Mouse (Mus musculus): ENCODE data around the gene Zc3h7b. TPM values are rescaled to one million over a fixed set of nuclear protein-coding genes. Genes with fewer than 3 reads are reported as not detected.
A peak's percentile ranks its signal among the peaks of the same experiment; 100 is the strongest.

Zc3h7b gene
- polyA plus RNA-seq, 1 experiment, result 18.8 TPM

DNA sequence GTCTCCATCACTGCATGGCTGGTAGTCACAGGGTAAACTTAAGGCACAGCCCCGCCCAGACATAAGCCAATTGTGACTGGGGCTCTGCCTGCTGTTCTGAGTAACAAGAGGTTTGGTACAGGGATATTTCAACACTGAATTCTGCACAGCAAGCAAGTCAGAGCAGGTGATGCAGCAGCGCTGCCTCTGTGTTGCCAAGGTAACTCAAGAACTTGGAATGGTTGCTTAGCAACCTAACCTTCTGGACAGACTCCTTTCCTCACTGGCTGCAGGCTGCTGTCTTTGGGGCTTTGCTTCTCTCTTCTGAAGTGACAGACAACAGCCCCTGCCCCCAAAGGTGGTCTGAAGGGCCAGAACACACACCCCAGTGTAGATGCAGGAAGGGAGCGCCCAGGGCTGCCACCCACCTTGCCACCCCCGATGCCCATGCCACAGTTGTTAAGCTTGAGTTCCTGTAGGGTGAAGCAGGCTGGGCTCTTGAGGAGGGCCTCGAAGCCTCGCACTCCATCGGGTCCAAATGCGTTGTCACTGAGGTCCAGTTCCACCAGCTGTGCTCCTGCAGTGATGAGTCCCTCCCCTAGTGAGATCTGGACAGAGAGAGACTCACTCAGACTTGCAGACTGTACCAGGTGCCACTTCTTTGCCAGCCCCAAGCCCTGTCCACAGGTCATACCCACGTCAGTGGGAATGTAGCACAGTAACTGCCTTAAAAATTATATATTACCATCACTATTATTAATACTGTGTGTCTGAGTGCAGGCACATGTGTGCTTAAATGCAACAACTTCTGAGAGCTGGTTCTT is 26.3 kb upstream of the Zc3h7b start:
- Histone ChIP-seq H3K27ac (ENCODE audit: insufficient read depth, low read length) (no peak overlapping the region), H3K36me3 (ENCODE audit: control insufficient read depth, insufficient read depth, low read length) (peaks cover 51% of the 10 kb centered on the region), H3K27me3 (ENCODE audit: control insufficient read depth, insufficient read depth, low read length) (no peaks in the 10 kb centered on the region), H3K4me3 (ENCODE audit: extremely low read depth, insufficient read depth, insufficient read length) (no peak overlapping the region), H3K4me1 (ENCODE audit: control insufficient read depth, insufficient read depth, insufficient read length) (no peaks in the 10 kb centered on the region)
- TF ChIP-seq CTCF (IDR thresholded peaks at IDR 0.05; ENCODE audit: extremely low read depth, insufficient read depth, insufficient read length, insufficient replicate concordance) (no peak), POLR2A (IDR thresholded peaks at IDR 0.05; ENCODE audit: low read depth, low read length) (no peak)
- DNase-seq (ENCODE audit: low read depth in 1 of 2, low spot score in 2 of 2), result no peak
- WGBS, result 97% methylated on average over 9 of the region's 9 CpGs

- TF ChIP-seq CTCF (IDR thresholded peaks at IDR 0.05; ENCODE audit: extremely low read depth, insufficient read depth, insufficient read length, insufficient replicate concordance) (no peak), POLR2A (IDR thresholded peaks at IDR 0.05; ENCODE audit: low read depth, low read length) (no peak)
Observed at GRCm38 (mm10) chr15:81719139-81719531, 25.7 kb upstream of the Zc3h7b start.

GRCm38 (mm10) chr15:81722361-81722760 is 22.5 kb upstream of the Zc3h7b start:
- no peak for DNase-seq (ENCODE audit: low read depth in 1 of 2, low spot score in 2 of 2)
- peaks cover 39% of the 10 kb centered on the region for H3K36me3 ChIP-seq (ENCODE audit: control insufficient read depth, insufficient read depth, low read length)
- H3K4me1 ChIP-seq (ENCODE audit: control insufficient read depth, insufficient read depth, insufficient read length), result no peaks in the 10 kb centered on the region
- TF ChIP-seq CTCF (IDR thresholded peaks at IDR 0.05; ENCODE audit: extremely low read depth, insufficient read depth, insufficient read length, insufficient replicate concordance), result no peak
- no peak for TF ChIP-seq POLR2A (IDR thresholded peaks at IDR 0.05; ENCODE audit: low read depth, low read length)
- H3K4me3 ChIP-seq (ENCODE audit: extremely low read depth, insufficient read depth, insufficient read length), result no peak overlapping the region
- no peak overlapping the region for H3K27ac ChIP-seq (ENCODE audit: insufficient read depth, low read length)
- H3K27me3 ChIP-seq (ENCODE audit: control insufficient read depth, insufficient read depth, low read length), result no peaks in the 10 kb centered on the region
- 97% methylated on average over 5 of the region's 5 CpGs for WGBS

More at GRCm38 (mm10) chr15:81719139-81719531, 25.7 kb upstream of the Zc3h7b start:
- H3K27me3 ChIP-seq (ENCODE audit: control insufficient read depth, insufficient read depth, low read length), result no peaks in the 10 kb centered on the region
- 97% methylated on average over 6 of the region's 6 CpGs for WGBS
- H3K27ac ChIP-seq (ENCODE audit: insufficient read depth, low read length), result no peak overlapping the region
- H3K4me1 ChIP-seq (ENCODE audit: control insufficient read depth, insufficient read depth, insufficient read length), result no peaks in the 10 kb centered on the region
- no peak overlapping the region for H3K4me3 ChIP-seq (ENCODE audit: extremely low read depth, insufficient read depth, insufficient read length)
- peaks cover 51% of the 10 kb centered on the region for H3K36me3 ChIP-seq (ENCODE audit: control insufficient read depth, insufficient read depth, low read length)
- DNase-seq (ENCODE audit: low read depth in 1 of 2, low spot score in 2 of 2), result no peak

- 90% methylated on average over 11 of the region's 11 CpGs for WGBS
- no peak overlapping the region for H3K4me3 ChIP-seq (ENCODE audit: extremely low read depth, insufficient read depth, insufficient read length)
- no peaks in the 10 kb centered on the region for H3K27me3 ChIP-seq (ENCODE audit: control insufficient read depth, insufficient read depth, low read length)
- no peak for DNase-seq (ENCODE audit: low read depth in 1 of 2, low spot score in 2 of 2)
- H3K4me1 ChIP-seq (ENCODE audit: control insufficient read depth, insufficient read depth, insufficient read length), result peaks cover 3% of the 10 kb centered on the region; the same call in 1 of the 2 replicates
- TF ChIP-seq CTCF (IDR thresholded peaks at IDR 0.05; ENCODE audit: extremely low read depth, insufficient read depth, insufficient read length, insufficient replicate concordance) (no peak), POLR2A (IDR thresholded peaks at IDR 0.05; ENCODE audit: low read depth, low read length) (no peak)
- H3K27ac ChIP-seq (ENCODE audit: insufficient read depth, low read length), result no peak overlapping the region
- peaks cover 32% of the 10 kb centered on the region for H3K36me3 ChIP-seq (ENCODE audit: control insufficient read depth, insufficient read depth, low read length)
Observed at GRCm38 (mm10) chr15:81723653-81724052, 21.2 kb upstream of the Zc3h7b start.

DNA sequence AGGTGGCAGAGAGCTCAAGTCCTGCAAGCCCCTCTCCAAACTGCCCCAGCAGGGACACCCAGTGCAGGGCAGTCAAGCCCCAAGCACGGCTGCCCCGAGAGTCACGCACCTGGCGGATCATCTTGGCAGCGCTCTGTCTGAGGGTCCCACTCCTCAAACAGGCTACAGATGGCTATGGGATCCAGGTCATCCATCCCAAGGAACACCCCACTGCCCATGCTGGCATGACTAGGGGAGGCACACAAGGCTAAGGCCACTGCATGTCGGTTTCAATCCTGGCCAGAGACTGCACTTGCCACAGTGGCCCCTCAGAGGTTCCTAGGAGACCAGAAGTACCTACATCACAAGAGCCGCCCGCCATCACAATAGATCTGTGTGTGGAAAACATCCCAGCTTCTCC is 18.9 kb upstream of the Zc3h7b start:
- no peak overlapping the region for H3K27ac ChIP-seq (ENCODE audit: insufficient read depth, low read length)
- no peak for DNase-seq (ENCODE audit: low read depth in 1 of 2, low spot score in 2 of 2)
- WGBS, result over 99% methylated on average over 8 of the region's 8 CpGs
- H3K27me3 ChIP-seq (ENCODE audit: control insufficient read depth, insufficient read depth, low read length), result no peaks in the 10 kb centered on the region
- H3K4me1 ChIP-seq (ENCODE audit: control insufficient read depth, insufficient read depth, insufficient read length), result peaks cover 6% of the 10 kb centered on the region; the same call in 1 of the 2 replicates
- no peak for TF ChIP-seq POLR2A (IDR thresholded peaks at IDR 0.05; ENCODE audit: low read depth, low read length)
- TF ChIP-seq CTCF (IDR thresholded peaks at IDR 0.05; ENCODE audit: extremely low read depth, insufficient read depth, insufficient read length, insufficient replicate concordance), result no peak
- H3K36me3 ChIP-seq (ENCODE audit: control insufficient read depth, insufficient read depth, low read length), result peaks cover 16% of the 10 kb centered on the region
- no peak overlapping the region for H3K4me3 ChIP-seq (ENCODE audit: extremely low read depth, insufficient read depth, insufficient read length)

DNA sequence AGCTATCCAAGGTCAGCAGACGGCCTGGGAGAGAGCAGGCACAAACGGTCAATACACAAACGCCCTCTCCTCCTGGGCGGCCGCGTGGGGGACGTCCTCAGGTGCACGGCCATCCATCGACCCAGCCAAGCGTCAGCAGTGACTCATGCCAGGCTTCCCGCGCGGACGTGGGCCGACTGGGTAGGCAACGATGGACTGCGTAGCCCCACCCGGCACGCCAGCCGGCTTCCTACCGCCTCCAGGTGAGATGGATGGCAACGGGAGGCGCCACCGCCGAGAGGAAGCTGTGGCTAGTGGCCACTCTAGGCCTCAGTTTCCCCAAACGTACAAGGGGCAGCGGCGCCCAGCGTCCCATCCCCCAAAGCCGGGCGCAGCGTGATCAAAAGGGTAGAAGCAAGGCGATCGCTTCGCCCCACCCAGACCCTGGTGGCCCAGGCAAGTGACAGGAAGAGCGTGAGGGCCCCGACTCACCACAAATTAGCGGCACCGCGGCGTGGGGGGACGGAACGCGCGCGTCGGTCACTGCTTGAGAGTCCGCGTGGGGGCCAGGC is 15.5 kb upstream of the Zc3h7b start:
- H3K36me3 ChIP-seq (ENCODE audit: control insufficient read depth, insufficient read depth, low read length), result peaks cover 1% of the 10 kb centered on the region; the same call in 1 of the 2 replicates
- peak overlapping the region; percentile 68 for H3K27ac ChIP-seq (ENCODE audit: insufficient read depth, low read length)
- H3K4me1 ChIP-seq (ENCODE audit: control insufficient read depth, insufficient read depth, insufficient read length), result peaks cover 6% of the 10 kb centered on the region; the same call in 1 of the 2 replicates
- H3K4me3 ChIP-seq (ENCODE audit: extremely low read depth, insufficient read depth, insufficient read length), result peak overlapping the region; percentile 86
- DNase-seq (ENCODE audit: low read depth in 1 of 2, low spot score in 2 of 2), result peak in 1 of 2 experiments; percentile 25
- no peaks in the 10 kb centered on the region for H3K27me3 ChIP-seq (ENCODE audit: control insufficient read depth, insufficient read depth, low read length)
- under 1% methylated on average over 49 of the region's 49 CpGs for WGBS
- TF ChIP-seq POLR2A (IDR thresholded peaks at IDR 0.05; ENCODE audit: low read depth, low read length) (no peak), CTCF (IDR thresholded peaks at IDR 0.05; ENCODE audit: extremely low read depth, insufficient read depth, insufficient read length, insufficient replicate concordance) (no peak)

Measured in spleen, adult 2 months (tissue).